Mouse (Mus musculus): ENCODE measurements at regions not wholly inside any gene's neighbourhood (a gene's known extent, or its start where the extent isn't known, plus 50 kb on each side); places are given as distances from the start of the nearest gene placed in this dataset.

DNA sequence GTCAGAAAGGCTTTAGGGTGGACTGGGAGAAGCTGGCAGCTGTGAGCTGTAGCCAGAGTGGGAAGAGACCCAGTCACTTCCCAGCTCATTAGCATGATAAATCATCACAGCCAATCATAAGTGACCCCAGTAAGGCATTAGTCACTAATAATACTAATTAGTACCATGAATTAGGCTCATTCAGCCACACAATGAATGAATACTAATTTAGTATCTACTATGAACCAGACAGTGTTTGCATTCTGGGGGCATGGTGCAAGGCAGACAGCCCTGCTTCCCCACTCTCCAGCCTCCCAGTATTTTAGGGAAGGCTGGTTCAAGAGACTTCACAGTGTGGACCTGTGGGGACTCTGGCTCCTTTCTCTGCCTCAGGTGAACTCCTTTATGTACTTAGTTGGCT lies 523.7 kb downstream of the Tbc1d22a start:
- DNase-seq (ENCODE audit: low read depth): no peak

DNA sequence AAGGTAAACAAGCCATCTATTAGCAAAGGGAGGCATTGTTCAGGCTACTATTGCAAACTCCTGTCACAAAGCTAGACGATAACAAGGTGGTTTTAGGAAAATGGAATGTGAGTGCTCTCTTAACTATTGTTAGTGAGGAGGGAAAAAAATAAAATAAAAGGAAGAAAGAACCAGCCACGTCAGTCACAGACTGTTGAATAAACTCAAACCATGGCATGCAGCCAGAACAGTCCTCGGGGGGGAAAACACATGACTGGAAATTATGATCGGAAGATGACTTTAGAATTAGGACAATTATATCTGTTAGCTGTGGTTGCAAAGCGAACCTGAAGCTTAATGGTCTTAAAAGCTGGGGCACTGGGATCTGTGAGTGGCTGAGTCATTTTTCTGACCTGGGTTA lies 524.1 kb downstream of the Tbc1d22a start:
- DNase-seq (ENCODE audit: low read depth): no peak

- DNase-seq (ENCODE audit: low read depth): no peak
Observed at GRCm38 (mm10) chr15:86738776-86739175, 524.5 kb downstream of the Tbc1d22a start.

DNA sequence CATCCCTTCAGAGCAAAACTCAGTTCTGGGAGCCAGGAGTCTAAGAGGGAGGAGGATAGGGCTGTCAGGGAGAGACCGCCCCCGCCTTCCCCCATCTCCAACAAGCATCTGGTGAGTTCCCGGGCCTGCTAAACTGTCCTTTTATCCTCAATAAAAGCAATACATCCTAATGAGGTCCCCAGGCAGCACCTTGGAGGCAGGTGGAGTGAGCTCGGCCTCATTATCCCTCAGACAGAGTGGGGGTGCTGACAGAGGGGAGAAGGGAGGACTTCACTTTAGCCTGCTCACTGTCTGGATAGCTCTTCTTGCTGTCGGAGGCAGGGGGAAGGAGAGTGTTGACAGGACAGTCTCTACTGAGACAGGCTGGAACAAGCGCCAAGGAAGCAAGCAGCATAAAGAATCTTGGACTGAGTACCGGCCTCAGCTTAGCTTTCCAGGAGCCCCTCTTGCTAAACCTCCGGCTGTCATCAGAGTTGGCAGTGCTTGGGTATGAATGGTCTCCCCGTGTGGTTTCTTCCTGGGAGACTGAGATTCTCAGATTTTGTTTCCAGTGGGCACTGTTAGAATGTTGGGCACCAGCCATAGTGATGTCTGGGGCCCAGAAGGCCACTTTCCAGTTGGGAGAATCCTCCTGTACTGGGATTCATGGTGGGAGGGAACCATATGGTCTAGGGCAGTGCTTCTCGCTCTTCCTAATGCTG lies 537.3 kb downstream of the Tbc1d22a start:
- no peak for DNase-seq (ENCODE audit: low read depth)

- DNase-seq (ENCODE audit: low read depth): no peak
Observed at GRCm38 (mm10) chr15:86763581-86764375, 549.5 kb downstream of the Tbc1d22a start.

DNA sequence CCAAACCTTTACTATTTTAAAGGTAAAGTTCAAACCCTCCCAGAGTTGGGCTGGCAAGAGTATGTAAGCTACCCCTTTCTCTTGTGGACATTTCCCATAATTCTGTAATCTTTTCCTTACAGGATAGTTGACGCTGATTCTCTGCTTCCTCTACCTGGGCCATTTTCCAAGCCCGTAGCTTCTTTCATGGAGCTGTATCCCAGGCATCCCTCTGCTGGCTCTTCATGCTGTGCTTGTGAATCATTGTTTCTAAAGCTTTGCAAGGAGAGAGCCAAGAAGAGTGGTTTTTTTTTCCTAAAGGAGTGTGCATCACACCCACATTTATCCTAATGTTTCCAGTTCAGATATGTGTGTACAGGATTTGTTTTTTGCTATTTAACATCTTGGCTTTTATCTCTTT lies 553.4 kb downstream of the Tbc1d22a start:
- DNase-seq (ENCODE audit: low read depth): no peak

GRCm38 (mm10) chr15:86773041-86773440 lies 558.8 kb downstream of the Tbc1d22a start:
- DNase-seq (ENCODE audit: low read depth): no peak

GRCm38 (mm10) chr15:86777998-86778397 lies 563.7 kb downstream of the Tbc1d22a start:
- no peak for DNase-seq (ENCODE audit: low read depth)

DNA sequence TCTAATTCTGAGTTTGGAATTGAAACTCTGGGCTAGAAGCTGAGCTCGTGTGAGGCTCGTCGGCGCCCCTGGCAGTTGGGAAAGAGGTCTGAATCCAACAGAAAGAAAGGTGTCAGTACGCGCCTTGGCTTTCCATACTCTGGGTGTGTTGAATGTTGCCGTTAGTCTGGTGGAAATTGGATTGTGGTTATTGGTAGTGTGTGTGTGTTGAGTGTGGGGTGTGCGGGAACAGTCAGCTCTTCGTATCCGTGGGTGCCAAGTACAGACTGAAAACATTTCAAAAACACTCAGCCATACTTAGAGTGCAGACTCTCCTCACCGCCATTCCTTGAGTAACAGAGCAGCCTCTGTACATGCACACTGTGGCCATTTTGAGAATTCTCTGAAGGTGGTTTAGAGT lies 566.9 kb downstream of the Tbc1d22a start:
- no peak for DNase-seq (ENCODE audit: low read depth)

- DNase-seq (ENCODE audit: low read depth): no peak
Observed at GRCm38 (mm10) chr15:86794716-86795115, 580.5 kb downstream of the Tbc1d22a start.

GRCm38 (mm10) chr15:86798474-86799178 lies 584.4 kb downstream of the Tbc1d22a start:
- DNase-seq (ENCODE audit: low read depth): no peak

- DNase-seq (ENCODE audit: low read depth): no peak
Observed at GRCm38 (mm10) chr15:86807296-86808080, 593.2 kb downstream of the Tbc1d22a start.

- DNase-seq (ENCODE audit: low read depth): no peak
Observed at GRCm38 (mm10) chr15:86811821-86812220, 597.6 kb downstream of the Tbc1d22a start.

- no peak for DNase-seq (ENCODE audit: low read depth)
Observed at GRCm38 (mm10) chr15:86814808-86815421, 600.7 kb downstream of the Tbc1d22a start.

DNA sequence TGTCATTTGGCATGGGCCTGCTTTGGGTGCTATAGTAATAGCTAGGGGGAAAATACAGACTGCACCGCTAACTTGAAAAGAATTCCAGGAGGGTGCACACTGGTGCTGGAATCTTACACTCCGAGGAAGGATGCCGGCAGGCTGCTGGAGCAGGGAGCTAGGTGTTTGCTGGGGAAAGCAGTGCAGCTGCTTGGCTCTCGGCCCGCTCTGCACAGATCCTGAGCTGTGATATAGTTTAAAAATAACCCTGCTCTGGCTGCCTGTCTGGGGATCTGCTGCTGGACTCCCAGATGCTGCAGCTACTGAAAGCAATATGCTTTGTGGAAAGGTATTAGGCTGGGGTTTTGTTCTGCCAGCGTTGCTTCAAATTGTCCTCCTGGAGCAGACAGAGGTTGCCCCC lies 621.7 kb downstream of the Tbc1d22a start:
- DNase-seq (ENCODE audit: low read depth): no peak

DNA sequence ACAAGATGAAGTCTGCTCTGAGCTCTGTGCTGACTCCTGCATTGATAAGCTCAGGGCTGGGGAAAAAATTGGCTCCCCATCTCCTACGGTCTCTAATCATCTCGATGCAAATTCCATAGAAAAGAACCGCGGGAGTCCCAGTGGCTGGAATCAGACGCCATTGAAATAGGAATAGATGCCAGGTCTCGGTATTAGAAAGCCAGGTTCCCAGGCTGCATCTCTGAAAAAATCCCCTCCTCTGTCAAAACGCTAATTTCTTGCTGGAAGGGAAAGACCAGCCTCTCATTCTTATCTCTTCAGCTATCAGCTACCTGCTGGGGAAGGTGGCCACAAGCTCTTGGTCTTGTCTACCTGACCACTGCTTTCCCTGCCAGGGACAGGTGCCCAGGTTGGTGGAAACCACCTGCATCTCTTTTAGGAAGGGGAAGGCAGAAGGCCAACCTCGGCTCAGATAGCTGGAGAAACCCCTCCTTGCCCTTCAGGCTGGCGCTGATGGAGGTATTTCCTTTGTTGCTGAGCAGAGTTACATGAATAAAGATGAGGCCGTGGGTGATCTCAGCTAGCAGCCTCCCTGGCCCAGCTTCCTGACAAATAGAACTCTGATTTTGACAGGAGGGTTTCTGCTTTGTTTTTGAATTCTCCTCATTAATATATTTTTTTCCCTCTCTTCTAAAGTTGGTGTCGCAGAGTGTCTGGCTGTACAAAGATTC lies 638.1 kb downstream of the Tbc1d22a start:
- DNase-seq (ENCODE audit: low read depth): no peak

GRCm38 (mm10) chr15:86858356-86858906 lies 644.2 kb downstream of the Tbc1d22a start:
- no peak for DNase-seq (ENCODE audit: low read depth)

- DNase-seq (ENCODE audit: low read depth): no peak
Observed at GRCm38 (mm10) chr15:86875721-86876309, 661.6 kb downstream of the Tbc1d22a start.

- DNase-seq (ENCODE audit: low read depth): no peak
Observed at GRCm38 (mm10) chr15:86896974-86897373, 647.1 kb upstream of the Fam19a5 start.

GRCm38 (mm10) chr15:86899961-86900360 lies 644.1 kb upstream of the Fam19a5 start:
- no peak for DNase-seq (ENCODE audit: low read depth)
